Mouse (Mus musculus): Measurements from ENCODE around the gene Dgat2. TPM values are rescaled to one million over a fixed set of nuclear protein-coding genes. Genes with fewer than 3 reads are reported as not detected.
A peak's percentile ranks its signal among the peaks of the same experiment; 100 is the strongest.

Gene Dgat2
- polyA plus RNA-seq, 1 experiment from 2014 or later: 15.0 TPM

DNA sequence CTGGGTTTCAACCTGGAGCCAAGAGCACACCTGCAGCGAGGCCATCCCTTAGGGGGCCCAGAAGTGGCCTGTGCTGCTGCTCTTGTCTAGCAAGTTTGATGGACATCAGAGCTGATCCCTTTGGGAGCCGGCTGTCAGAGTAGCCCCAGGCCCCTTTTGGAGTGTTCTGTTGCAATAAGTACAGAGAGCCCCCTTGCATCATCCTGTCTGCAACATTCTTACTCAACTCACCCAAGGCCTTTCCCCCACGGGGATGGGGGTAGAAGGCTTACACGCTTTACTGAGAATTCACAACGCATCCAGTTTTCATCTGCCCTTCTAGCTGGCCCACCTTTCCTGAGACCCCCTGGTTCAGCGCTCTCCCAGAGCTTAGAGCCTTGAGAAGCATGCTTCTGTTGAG is 6.1 kb upstream of the Dgat2 start:
- Histone ChIP-seq H3K4me3 (no peak overlapping the region), H3K9me3 (no peaks in the 10 kb centered on the region), H3K27me3 (peaks cover 2% of the 10 kb centered on the region; the same call in 1 of the 2 replicates), H3K4me2 (replicated peaks) (no peak overlapping the region), H3K9ac (no peak overlapping the region), H3K27ac (no peak overlapping the region), H3K4me1 (no peaks in the 10 kb centered on the region), H3K36me3 (no peaks in the 10 kb centered on the region)
- no peak for ATAC-seq (ENCODE audit: low FRiP score, low read depth)
- 71% methylated on average over 6 of the region's 6 CpGs for WGBS

DNA sequence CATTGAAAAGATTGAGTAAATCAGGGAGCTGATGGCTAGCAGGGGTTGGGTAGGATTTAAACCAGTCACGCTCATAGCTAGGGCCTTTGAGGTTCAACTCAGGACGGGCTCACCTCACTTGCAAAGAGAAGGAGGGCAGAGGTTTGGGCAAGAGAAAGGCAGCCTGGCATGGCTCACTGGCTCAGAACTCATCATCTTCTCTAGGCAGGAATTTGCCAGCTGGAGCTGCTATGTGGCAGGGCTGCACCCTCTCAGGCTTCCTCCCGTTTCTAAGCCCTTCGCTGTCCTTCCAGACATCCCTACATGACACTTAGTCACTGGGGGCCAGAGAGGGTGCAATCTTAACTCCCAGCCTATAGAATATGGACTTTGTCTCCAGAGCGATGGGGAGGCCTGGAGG is 4.9 kb upstream of the Dgat2 start:
- no peaks in the 10 kb centered on the region for H3K4me1 ChIP-seq
- no peak overlapping the region for H3K4me3 ChIP-seq
- H3K27me3 ChIP-seq: peaks cover 2% of the 10 kb centered on the region; the same call in 1 of the 2 replicates
- H3K4me2 ChIP-seq (replicated peaks): no peak overlapping the region
- 89% methylated on average over 5 of the region's 5 CpGs for WGBS
- no peak overlapping the region for H3K27ac ChIP-seq
- no peaks in the 10 kb centered on the region for H3K36me3 ChIP-seq
- H3K9me3 ChIP-seq: no peaks in the 10 kb centered on the region
- ATAC-seq (ENCODE audit: low FRiP score, low read depth): no peak
- no peak overlapping the region for H3K9ac ChIP-seq

DNA sequence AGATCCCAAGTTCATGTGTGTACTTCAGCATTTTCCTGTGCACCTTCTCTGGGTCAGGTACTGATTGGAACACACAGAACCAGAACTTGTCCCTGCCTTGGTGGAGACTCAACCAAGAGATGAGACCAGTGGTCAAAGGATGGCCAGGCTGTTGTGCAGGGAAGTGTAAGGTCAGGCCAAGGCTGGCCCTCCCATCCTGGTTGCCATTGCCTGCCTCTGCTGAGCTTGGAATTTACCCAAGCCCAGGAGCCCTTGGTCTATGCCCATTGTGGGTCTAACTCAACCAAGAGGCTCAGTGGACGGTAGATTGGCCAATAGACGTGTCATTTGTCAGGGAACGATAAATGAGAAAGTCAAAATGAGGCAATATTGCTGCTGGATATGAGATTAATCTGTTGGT is 2.9 kb upstream of the Dgat2 start:
- Histone ChIP-seq H3K4me3 (no peak overlapping the region), H3K4me1 (peaks cover 9% of the 10 kb centered on the region; the same call in 1 of the 2 replicates), H3K27ac (no peak overlapping the region), H3K27me3 (peaks cover 12% of the 10 kb centered on the region; the same call in 1 of the 2 replicates), H3K36me3 (no peaks in the 10 kb centered on the region), H3K4me2 (replicated peaks) (no peak overlapping the region), H3K9me3 (no peaks in the 10 kb centered on the region), H3K9ac (no peak overlapping the region)
- 83% methylated on average over 3 of the region's 3 CpGs for WGBS
- no peak for ATAC-seq (ENCODE audit: low FRiP score, low read depth)

DNA sequence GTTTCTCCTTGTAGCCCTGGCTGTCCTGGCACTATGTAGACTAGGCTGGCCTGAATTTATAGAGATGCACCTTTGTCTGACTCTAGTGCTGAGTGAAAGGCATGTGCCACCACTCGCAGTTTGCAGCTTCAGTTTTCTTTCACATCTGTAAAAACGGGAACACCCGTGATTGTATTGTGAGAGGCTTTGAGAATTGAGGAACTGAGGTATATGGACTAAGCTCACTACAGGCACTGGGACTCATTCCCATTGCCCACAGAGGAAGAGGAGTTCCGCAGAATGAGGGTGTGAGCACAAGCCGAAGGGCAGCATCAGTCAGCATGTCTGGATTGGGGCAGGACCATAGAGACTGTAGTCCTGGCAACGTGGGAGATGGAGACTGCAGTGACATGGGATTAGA is 1.2 kb upstream of the Dgat2 start:
- no peaks in the 10 kb centered on the region for H3K9me3 ChIP-seq
- H3K36me3 ChIP-seq: no peaks in the 10 kb centered on the region
- 75% methylated on average over 6 of the region's 6 CpGs for WGBS
- H3K9ac ChIP-seq: no peak overlapping the region
- H3K4me1 ChIP-seq: peaks cover 9% of the 10 kb centered on the region; the same call in 1 of the 2 replicates
- H3K27ac ChIP-seq: no peak overlapping the region
- H3K4me3 ChIP-seq: no peak overlapping the region
- no peak for ATAC-seq (ENCODE audit: low FRiP score, low read depth)
- peak overlapping the region; percentile 96 for H3K4me2 ChIP-seq (replicated peaks)
- H3K27me3 ChIP-seq: peaks cover 12% of the 10 kb centered on the region; the same call in 1 of the 2 replicates

DNA sequence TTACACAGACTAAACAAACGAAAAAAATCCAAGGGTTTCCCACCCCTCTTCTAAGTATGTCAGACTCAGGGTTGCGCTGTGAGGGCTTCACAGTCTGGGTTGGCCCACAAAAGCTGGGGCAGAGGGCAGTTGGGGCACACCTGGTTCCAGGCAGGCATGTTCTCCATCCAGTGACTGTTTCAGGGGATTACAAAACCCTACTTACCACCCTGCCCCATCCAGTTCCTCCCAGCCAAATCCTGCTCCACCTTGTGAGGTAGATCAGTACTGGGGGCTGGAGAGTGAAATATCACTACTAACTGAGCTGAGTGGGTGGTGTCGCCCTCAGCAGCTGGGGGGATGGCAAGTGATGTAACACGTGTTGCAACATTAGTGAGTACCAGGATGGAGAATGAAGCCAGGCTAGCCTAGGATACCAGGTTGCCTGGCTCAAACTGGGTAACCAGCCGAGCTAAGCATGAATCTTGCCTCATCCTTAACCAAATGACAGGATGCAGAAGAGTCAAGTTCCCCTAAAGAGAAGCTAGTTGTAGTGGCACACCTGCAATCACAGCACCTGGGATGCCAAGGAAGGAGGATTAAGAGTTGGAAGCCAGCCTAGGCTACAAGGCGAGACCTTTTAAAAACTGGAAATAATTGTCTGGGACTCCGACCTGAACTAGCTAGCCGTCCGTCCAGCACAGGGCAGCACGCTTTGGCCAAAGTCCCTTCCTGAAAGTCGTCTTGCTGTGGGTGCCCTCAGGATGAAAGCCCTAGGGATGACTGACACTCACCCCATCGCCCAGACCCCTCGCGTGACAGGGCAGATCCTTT is 694 bp downstream of the Dgat2 start:
- H3K27me3 ChIP-seq: peaks cover 12% of the 10 kb centered on the region; the same call in 1 of the 2 replicates
- peaks cover 9% of the 10 kb centered on the region; the same call in 1 of the 2 replicates for H3K4me1 ChIP-seq
- H3K9ac ChIP-seq: peak overlapping the region; percentile 84
- no peaks in the 10 kb centered on the region for H3K9me3 ChIP-seq
- peak overlapping the region; percentile 96 for H3K4me2 ChIP-seq (replicated peaks)
- no peak overlapping the region for H3K27ac ChIP-seq
- WGBS: 18% methylated on average over 14 of the region's 14 CpGs
- H3K4me3 ChIP-seq: peak overlapping the region; percentile 78
- no peaks in the 10 kb centered on the region for H3K36me3 ChIP-seq
- ATAC-seq (ENCODE audit: low FRiP score, low read depth): no peak

GRCm38 (mm10) chr7:99180162-99180561 is 2.4 kb downstream of the Dgat2 start:
- H3K9me3 ChIP-seq: no peaks in the 10 kb centered on the region
- WGBS: 59% methylated on average over 1 of the region's 1 CpGs
- H3K4me2 ChIP-seq (replicated peaks): no peak overlapping the region
- H3K36me3 ChIP-seq: no peaks in the 10 kb centered on the region
- H3K4me1 ChIP-seq: peaks cover 10% of the 10 kb centered on the region; the same call in 1 of the 2 replicates
- H3K4me3 ChIP-seq: no peak overlapping the region
- peaks cover 12% of the 10 kb centered on the region; the same call in 1 of the 2 replicates for H3K27me3 ChIP-seq
- no peak overlapping the region for H3K27ac ChIP-seq
- no peak overlapping the region for H3K9ac ChIP-seq
- ATAC-seq (ENCODE audit: low FRiP score, low read depth): no peak

GRCm38 (mm10) chr7:99179271-99179670 is 3.2 kb downstream of the Dgat2 start:
- no peaks in the 10 kb centered on the region for H3K36me3 ChIP-seq
- no peak overlapping the region for H3K9ac ChIP-seq
- H3K4me1 ChIP-seq: peaks cover 12% of the 10 kb centered on the region; the same call in 1 of the 2 replicates
- no peak overlapping the region for H3K4me3 ChIP-seq
- H3K27ac ChIP-seq: no peak overlapping the region
- no peak for ATAC-seq (ENCODE audit: low FRiP score, low read depth)
- WGBS: 85% methylated on average over 9 of the region's 9 CpGs
- H3K27me3 ChIP-seq: peaks cover 12% of the 10 kb centered on the region; the same call in 1 of the 2 replicates
- H3K4me2 ChIP-seq (replicated peaks): no peak overlapping the region
- no peaks in the 10 kb centered on the region for H3K9me3 ChIP-seq

DNA sequence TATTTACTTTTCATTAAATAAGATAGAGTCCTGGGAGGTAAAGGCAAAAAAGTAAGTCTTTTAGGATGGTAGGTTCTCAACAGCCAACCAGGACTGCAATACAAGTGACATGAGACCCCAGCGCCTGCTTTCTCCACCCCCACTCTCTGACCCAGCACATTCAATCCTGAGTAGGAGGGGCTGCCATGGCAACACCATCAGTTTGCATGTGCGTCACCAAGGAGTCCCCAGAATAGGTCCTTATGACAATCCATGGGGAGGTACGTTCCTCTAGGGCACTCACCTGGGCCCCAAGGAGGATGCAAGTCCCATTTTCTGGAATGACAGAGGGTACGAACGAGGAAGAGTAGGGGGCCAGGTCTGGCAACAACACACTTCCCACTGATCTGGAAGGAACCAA is 5.1 kb downstream of the Dgat2 start:
- no peak overlapping the region for H3K9ac ChIP-seq
- H3K36me3 ChIP-seq: no peaks in the 10 kb centered on the region
- WGBS: 86% methylated on average over 5 of the region's 5 CpGs
- H3K4me2 ChIP-seq (replicated peaks): no peak overlapping the region
- peaks cover 17% of the 10 kb centered on the region for H3K4me1 ChIP-seq
- no peak for ATAC-seq (ENCODE audit: low FRiP score, low read depth)
- H3K27ac ChIP-seq: no peak overlapping the region
- no peak overlapping the region for H3K4me3 ChIP-seq
- peaks cover 10% of the 10 kb centered on the region; the same call in 1 of the 2 replicates for H3K27me3 ChIP-seq
- no peaks in the 10 kb centered on the region for H3K9me3 ChIP-seq

DNA sequence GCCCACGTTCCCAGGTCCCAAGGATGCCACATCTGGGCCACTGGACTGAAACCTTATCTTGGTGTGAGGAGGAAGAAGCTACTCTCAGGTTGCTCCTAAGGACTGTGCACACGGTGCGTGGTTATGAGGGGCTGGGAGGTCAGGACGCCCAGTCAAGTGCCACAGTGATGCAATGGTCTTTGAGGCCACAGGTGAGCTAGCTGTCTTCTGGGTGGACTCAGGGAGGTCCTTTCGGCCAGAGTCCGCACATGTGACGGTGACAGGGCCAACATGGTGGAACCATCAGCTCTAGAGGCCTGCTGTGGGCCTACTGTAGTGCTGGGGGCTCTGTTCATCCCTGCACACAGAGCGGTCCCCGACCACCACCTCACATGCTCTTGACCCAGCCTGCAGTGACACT is 6.9 kb downstream of the Dgat2 start:
- H3K4me1 ChIP-seq: peaks cover 8% of the 10 kb centered on the region
- H3K4me3 ChIP-seq: no peak overlapping the region
- no peak overlapping the region for H3K9ac ChIP-seq
- H3K36me3 ChIP-seq: no peaks in the 10 kb centered on the region
- 0 out of 2 replicates have a peak, but pooled peaks cover 2% of the 10 kb centered on the region for H3K27me3 ChIP-seq
- ATAC-seq (ENCODE audit: low FRiP score, low read depth): no peak
- WGBS: 93% methylated on average over 9 of the region's 9 CpGs
- H3K27ac ChIP-seq: no peak overlapping the region; the same call in 1 of the 2 replicates
- H3K4me2 ChIP-seq (replicated peaks): no peak overlapping the region
- H3K9me3 ChIP-seq: no peaks in the 10 kb centered on the region

- H3K4me1 ChIP-seq: peaks cover 8% of the 10 kb centered on the region
- no peak overlapping the region for H3K27ac ChIP-seq
- no peaks in the 10 kb centered on the region for H3K9me3 ChIP-seq
- no peak overlapping the region for H3K9ac ChIP-seq
- H3K36me3 ChIP-seq: no peaks in the 10 kb centered on the region
- no peaks in the 10 kb centered on the region for H3K27me3 ChIP-seq
- H3K4me3 ChIP-seq: no peak overlapping the region
- H3K4me2 ChIP-seq (replicated peaks): no peak overlapping the region
- no peak for ATAC-seq (ENCODE audit: low FRiP score, low read depth)
- 69% methylated on average over 11 of the region's 11 CpGs for WGBS
Observed at GRCm38 (mm10) chr7:99175118-99175517, 7.4 kb downstream of the Dgat2 start.

GRCm38 (mm10) chr7:99174006-99174405 is 8.5 kb downstream of the Dgat2 start:
- H3K4me2 ChIP-seq (replicated peaks): no peak overlapping the region
- WGBS: 88% methylated on average over 4 of the region's 4 CpGs
- H3K9ac ChIP-seq: no peak overlapping the region
- peaks cover 8% of the 10 kb centered on the region for H3K4me1 ChIP-seq
- no peak for ATAC-seq (ENCODE audit: low FRiP score, low read depth)
- H3K4me3 ChIP-seq: no peak overlapping the region
- H3K9me3 ChIP-seq: no peaks in the 10 kb centered on the region
- no peaks in the 10 kb centered on the region for H3K27me3 ChIP-seq
- no peaks in the 10 kb centered on the region for H3K36me3 ChIP-seq
- H3K27ac ChIP-seq: no peak overlapping the region

DNA sequence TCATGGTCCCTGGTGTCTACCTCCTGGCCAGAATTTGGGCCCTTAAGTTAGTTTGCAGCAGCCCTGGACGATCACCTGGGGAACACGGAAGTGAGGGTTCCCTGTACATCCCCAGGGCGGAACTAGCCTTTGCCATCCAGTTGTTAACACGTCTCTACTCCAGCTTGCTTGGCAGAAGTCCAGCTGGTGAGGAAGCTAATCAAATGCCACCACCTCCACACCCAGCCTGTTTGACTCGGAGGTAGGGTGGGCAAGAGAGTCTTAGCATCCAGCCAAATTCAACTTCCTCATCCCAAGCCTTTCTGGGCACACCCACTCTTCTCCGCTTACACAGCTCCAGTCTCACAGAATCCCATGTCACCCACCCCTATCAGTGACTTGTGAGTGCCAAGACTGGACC is 9.6 kb downstream of the Dgat2 start:
- no peaks in the 10 kb centered on the region for H3K36me3 ChIP-seq
- H3K9me3 ChIP-seq: no peaks in the 10 kb centered on the region
- H3K27ac ChIP-seq: no peak overlapping the region
- no peak overlapping the region for H3K9ac ChIP-seq
- H3K27me3 ChIP-seq: no peaks in the 10 kb centered on the region
- H3K4me3 ChIP-seq: no peak overlapping the region
- H3K4me1 ChIP-seq: peaks cover 8% of the 10 kb centered on the region
- no peak for ATAC-seq (ENCODE audit: low FRiP score, low read depth)
- no peak overlapping the region for H3K4me2 ChIP-seq (replicated peaks)
- WGBS: 58% methylated on average over 6 of the region's 6 CpGs

Measured in limb, embryonic 13.5 days (tissue).